Mouse (Mus musculus): ENCODE data around the gene Lsm14a. TPM values are rescaled to one million over a fixed set of nuclear protein-coding genes. Genes with fewer than 3 reads are reported as not detected.
A peak's percentile ranks its signal among the peaks of the same experiment; 100 is the strongest.

Lsm14a gene
- polyA plus RNA-seq, 1 experiment from 2014 or later = 31.2 TPM

DNA sequence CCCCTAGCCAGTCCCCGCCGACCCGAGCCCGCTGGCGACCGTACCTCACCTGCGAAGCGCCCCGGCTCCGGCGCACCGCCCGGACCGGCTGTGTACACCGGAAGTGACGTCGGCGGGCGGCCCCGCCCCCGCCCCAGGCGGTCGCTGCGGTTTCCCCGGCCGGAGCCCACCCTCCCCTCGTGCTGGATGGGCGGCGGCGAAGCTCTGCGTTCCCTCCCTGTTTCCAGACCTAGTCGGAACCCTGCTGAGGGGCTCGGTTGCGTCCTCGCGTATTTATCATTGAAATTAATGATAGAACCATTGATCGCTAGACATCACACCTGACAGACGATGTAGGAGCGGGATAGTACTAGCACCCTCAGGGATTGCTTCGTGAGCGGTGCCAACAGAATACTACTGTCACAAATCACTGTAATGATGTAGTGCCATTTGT is 79.7 kb downstream of the Lsm14a start, which contains the start of gene 4931406P16Rik:
4931406P16Rik (minus strand) TSS at position 109 of the 433 bp plus-strand sequence.
- peak within 1 kb of the TSS; percentile 92 for H3K9ac ChIP-seq (replicated peaks)
- peak within 1 kb of the TSS; percentile 81 for H3K4me2 ChIP-seq (ENCODE audit: low read depth, low read length)
- no peaks in the 10 kb centered on the region for H3K36me3 ChIP-seq (replicated peaks; ENCODE audit: insufficient read depth, low read length)
- TF ChIP-seq CTCF (IDR thresholded peaks at IDR 0.05; ENCODE audit: low read depth) (no peak), EP300 (IDR thresholded peaks at IDR 0.05; ENCODE audit: low read depth) (no peak)
- no peaks in the 10 kb centered on the region for H3K9me3 ChIP-seq (ENCODE audit: low read length)
- H3K27me3 ChIP-seq (ENCODE audit: insufficient read depth, low read length) = no peaks in the 10 kb centered on the region
- peak; percentile 91 for DNase-seq
- peak within 1 kb of the TSS; percentile 94 for H3K27ac ChIP-seq (ENCODE audit: low read depth)
- peak; percentile 90 for ATAC-seq
- H3K4me1 ChIP-seq (ENCODE audit: insufficient read depth) = peaks cover 9% of the 10 kb centered on the region; the same call in 1 of the 2 replicates
- peak within 1 kb of the TSS; percentile 91 for H3K4me3 ChIP-seq (ENCODE audit: low read depth, low read length)
- WGBS (ENCODE audit: insufficient replicate concordance) = 0% methylated on average over 28 of the region's 41 CpGs

DNA sequence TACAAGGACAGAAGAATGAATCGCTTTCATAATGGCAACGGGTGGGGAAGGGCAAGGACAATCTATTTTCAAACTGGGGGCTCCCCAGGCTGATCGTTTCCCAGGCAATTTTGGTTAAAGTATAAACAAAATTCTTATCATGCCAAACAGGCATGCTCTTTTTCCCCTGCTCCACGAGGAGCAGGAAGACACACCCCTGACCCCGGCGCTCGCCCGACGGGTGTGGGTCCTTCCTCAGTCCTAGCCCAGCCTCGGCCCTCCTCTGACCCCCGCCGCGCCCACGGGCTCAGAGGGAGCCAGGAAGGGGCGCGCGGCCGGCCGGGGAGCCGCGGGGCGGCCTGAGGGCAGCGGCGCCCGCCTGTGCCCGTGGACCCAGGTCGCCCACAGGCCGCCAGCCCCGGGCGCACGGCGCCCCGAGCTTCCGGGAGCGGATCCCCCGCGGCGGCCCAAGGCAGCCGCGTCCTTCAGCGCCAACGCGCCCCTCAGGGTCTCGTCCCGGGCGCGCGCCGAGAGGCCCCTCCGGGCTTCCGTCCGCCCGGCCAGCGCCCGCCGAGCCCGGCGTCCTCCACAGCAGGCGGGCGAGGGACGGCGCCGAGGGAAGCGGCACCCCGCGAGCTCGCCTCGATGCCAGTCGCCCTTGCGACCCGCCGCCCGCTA is 80.2 kb downstream of the Lsm14a start:
- TF ChIP-seq EP300 (IDR thresholded peaks at IDR 0.05; ENCODE audit: low read depth) (peak; percentile 69), CTCF (IDR thresholded peaks at IDR 0.05; ENCODE audit: low read depth) (no peak)
- H3K4me2 ChIP-seq (ENCODE audit: low read depth, low read length) = peak overlapping the region; percentile 81
- H3K9me3 ChIP-seq (ENCODE audit: low read length) = no peaks in the 10 kb centered on the region
- WGBS (ENCODE audit: insufficient replicate concordance) = under 1% methylated on average over 41 of the region's 73 CpGs
- ATAC-seq (peak; percentile 87), DNase-seq (peak; percentile 79)
- no peaks in the 10 kb centered on the region for H3K36me3 ChIP-seq (replicated peaks; ENCODE audit: insufficient read depth, low read length)
- peak overlapping the region; percentile 94 for H3K27ac ChIP-seq (ENCODE audit: low read depth)
- peak overlapping the region; percentile 92 for H3K9ac ChIP-seq (replicated peaks)
- H3K4me1 ChIP-seq (ENCODE audit: insufficient read depth) = peaks cover 9% of the 10 kb centered on the region; the same call in 1 of the 2 replicates
- H3K4me3 ChIP-seq (ENCODE audit: low read depth, low read length) = peak overlapping the region; percentile 91
- H3K27me3 ChIP-seq (ENCODE audit: insufficient read depth, low read length) = no peaks in the 10 kb centered on the region

DNA sequence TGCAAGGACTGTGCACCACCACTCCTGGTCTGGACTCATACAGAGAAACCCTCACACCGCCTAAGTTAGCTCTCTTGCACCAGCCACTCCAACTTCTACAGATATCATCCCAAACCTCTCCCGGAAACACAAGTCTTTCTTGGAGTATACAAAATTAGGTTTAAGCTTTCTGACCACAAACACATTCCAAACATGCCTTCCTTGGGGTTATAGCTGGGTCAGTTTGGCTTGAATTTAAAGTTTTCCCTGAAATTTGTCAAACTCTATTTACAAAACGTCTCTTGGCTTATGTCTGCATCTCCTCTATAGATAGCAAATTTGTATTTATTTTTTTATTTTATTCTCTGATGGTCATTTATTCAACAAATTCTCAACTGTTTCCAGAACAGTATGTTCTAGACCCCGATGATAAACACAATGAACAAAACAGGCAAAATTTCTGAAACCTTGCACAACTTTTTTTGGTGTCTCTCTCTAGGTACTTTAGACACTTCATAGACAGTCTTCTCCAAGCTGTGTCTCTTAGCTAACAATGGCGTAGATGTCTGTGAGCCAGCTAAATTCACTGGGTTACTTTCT is 83.8 kb downstream of the Lsm14a start:
- Histone ChIP-seq H3K27me3 (ENCODE audit: insufficient read depth, low read length) (no peaks in the 10 kb centered on the region), H3K4me3 (ENCODE audit: low read depth, low read length) (no peak overlapping the region), H3K9ac (replicated peaks) (no peak overlapping the region), H3K36me3 (replicated peaks; ENCODE audit: insufficient read depth, low read length) (no peaks in the 10 kb centered on the region), H3K27ac (ENCODE audit: low read depth) (no peak overlapping the region), H3K4me1 (ENCODE audit: insufficient read depth) (peaks cover 9% of the 10 kb centered on the region; the same call in 1 of the 2 replicates), H3K4me2 (ENCODE audit: low read depth, low read length) (no peak overlapping the region), H3K9me3 (ENCODE audit: low read length) (no peaks in the 10 kb centered on the region)
- DNase-seq (no peak), ATAC-seq (no peak)
- WGBS (ENCODE audit: insufficient replicate concordance) = 78% methylated on average over 5 of the region's 5 CpGs
- TF ChIP-seq CTCF (IDR thresholded peaks at IDR 0.05; ENCODE audit: low read depth) (no peak), EP300 (IDR thresholded peaks at IDR 0.05; ENCODE audit: low read depth) (no peak)

DNA sequence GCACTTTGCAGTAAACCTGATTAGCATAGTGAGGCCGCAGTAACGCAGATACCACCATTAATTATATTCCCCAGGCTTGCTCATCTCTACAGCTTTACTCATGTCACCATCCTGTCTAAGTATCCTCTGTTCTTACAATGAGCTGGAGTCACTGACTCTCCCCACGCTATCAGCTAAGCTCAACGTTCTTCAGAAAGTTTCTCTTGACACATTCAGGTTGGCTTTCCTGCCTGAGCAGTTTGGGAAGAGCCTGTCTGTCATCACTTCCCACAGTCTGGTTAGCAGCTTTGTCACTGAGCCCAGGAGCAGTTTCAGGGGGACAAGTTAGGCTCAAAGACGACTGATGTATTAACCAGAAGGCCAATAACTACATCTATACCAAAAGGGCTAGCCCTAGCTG is 84.5 kb downstream of the Lsm14a start:
- Histone ChIP-seq H3K27ac (ENCODE audit: low read depth) (no peak overlapping the region), H3K27me3 (ENCODE audit: insufficient read depth, low read length) (no peaks in the 10 kb centered on the region), H3K36me3 (replicated peaks; ENCODE audit: insufficient read depth, low read length) (no peaks in the 10 kb centered on the region), H3K4me1 (ENCODE audit: insufficient read depth) (peaks cover 9% of the 10 kb centered on the region; the same call in 1 of the 2 replicates), H3K9ac (replicated peaks) (no peak overlapping the region), H3K9me3 (ENCODE audit: low read length) (no peaks in the 10 kb centered on the region), H3K4me3 (ENCODE audit: low read depth, low read length) (no peak overlapping the region), H3K4me2 (ENCODE audit: low read depth, low read length) (no peak overlapping the region)
- 62% methylated on average over 5 of the region's 5 CpGs for WGBS (ENCODE audit: insufficient replicate concordance)
- no peak for TF ChIP-seq EP300 (IDR thresholded peaks at IDR 0.05; ENCODE audit: low read depth)
- TF ChIP-seq CTCF (IDR thresholded peaks at IDR 0.05; ENCODE audit: low read depth) = no peak
- DNase-seq (no peak), ATAC-seq (no peak)

DNA sequence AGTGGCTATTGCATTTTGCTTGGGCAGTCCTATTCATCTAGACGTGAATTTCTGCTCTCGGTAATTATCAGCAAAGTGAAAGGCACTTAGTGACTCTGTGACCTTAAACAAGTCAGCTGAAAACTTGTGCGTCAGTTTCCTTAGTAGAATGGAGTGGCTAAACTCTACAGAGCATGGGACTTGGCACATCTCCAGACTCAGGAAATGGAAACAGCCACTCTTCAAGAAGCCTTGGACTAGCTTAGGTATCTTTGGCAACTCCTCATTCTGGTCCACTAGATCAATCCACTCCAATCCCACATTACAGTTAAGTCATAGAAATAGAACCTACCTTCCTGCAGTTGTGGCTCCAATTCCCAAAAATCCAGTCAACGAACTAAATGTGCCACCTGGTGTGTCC is 87.7 kb downstream of the Lsm14a start:
- Histone ChIP-seq H3K4me3 (ENCODE audit: low read depth, low read length) (no peak overlapping the region), H3K27me3 (ENCODE audit: insufficient read depth, low read length) (no peaks in the 10 kb centered on the region), H3K9ac (replicated peaks) (no peak overlapping the region), H3K9me3 (ENCODE audit: low read length) (no peaks in the 10 kb centered on the region), H3K4me1 (ENCODE audit: insufficient read depth) (peaks cover 3% of the 10 kb centered on the region; the same call in 1 of the 2 replicates), H3K4me2 (ENCODE audit: low read depth, low read length) (no peak overlapping the region), H3K27ac (ENCODE audit: low read depth) (peak overlapping the region; percentile 49; the same call in 1 of the 2 replicates), H3K36me3 (replicated peaks; ENCODE audit: insufficient read depth, low read length) (0 out of 2 replicates have a peak, but pooled peaks cover 2% of the 10 kb centered on the region)
- DNase-seq (no peak), ATAC-seq (no peak)
- TF ChIP-seq EP300 (IDR thresholded peaks at IDR 0.05; ENCODE audit: low read depth) (no peak), CTCF (IDR thresholded peaks at IDR 0.05; ENCODE audit: low read depth) (no peak)
- WGBS (ENCODE audit: insufficient replicate concordance) = 66% methylated on average over 4 of the region's 4 CpGs

DNA sequence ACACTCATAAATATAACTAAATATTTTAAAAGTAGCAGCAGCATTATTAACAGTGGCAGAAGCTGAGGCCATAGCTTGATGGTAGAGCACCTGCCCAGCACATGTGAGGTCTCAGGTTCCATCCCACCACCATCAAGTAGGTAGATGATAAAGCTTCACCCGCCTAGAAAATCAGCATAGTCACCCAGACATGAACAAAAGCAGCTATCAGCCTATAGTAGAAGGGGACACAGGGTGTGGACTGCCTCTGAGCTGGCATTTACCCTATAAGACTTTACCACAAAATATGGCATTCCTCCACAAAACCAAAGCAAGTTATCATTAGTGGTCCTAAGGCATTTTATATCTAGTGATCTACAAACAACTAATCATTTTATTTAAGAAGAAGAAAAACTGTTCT is 90.5 kb downstream of the Lsm14a start:
- no peak for DNase-seq
- Histone ChIP-seq H3K27ac (ENCODE audit: low read depth) (peak overlapping the region; percentile 69), H3K36me3 (replicated peaks; ENCODE audit: insufficient read depth, low read length) (0 out of 2 replicates have a peak, but pooled peaks cover 2% of the 10 kb centered on the region)

More for the DNA sequence above, 90.5 kb downstream of the Lsm14a start:
- no peak for TF ChIP-seq CTCF (IDR thresholded peaks at IDR 0.05; ENCODE audit: low read depth)
- TF ChIP-seq EP300 (IDR thresholded peaks at IDR 0.05; ENCODE audit: low read depth) = no peak
- WGBS (ENCODE audit: insufficient replicate concordance) = 52% methylated on average over 1 of the region's 1 CpGs
- Histone ChIP-seq H3K9ac (replicated peaks) (no peak overlapping the region), H3K9me3 (ENCODE audit: low read length) (no peaks in the 10 kb centered on the region), H3K4me1 (ENCODE audit: insufficient read depth) (peaks cover 5% of the 10 kb centered on the region), H3K27me3 (ENCODE audit: insufficient read depth, low read length) (no peaks in the 10 kb centered on the region), H3K4me3 (ENCODE audit: low read depth, low read length) (no peak overlapping the region), H3K4me2 (ENCODE audit: low read depth, low read length) (no peak overlapping the region)
- no peak for ATAC-seq

Data from liver, postnatal 0 days (tissue).